Mouse (Mus musculus) kidney, adult 2 months (tissue): ENCODE measurements around the gene Sf3a2.

ENCODE experiments used
- CTCF ChIP-seq: fragments of 200-500 bp; conservative IDR thresholded peaks from 2 replicates; pipeline ENCODE4 v1.5.1; 2011; ENCODE audit warnings: low read depth, mild to moderate bottlenecking, control low read depth, low read length, moderate library complexity, mixed read lengths; ENCODE audit not compliant: insufficient read depth, insufficient read length
- POLR2A ChIP-seq: fragments of 200-500 bp; IDR thresholded peaks from one replicate; pipeline ENCODE4 v1.6.1; 2011; ENCODE audit warnings: low read depth, low read length, control low read depth

- TF ChIP-seq CTCF: no peak
- TF ChIP-seq POLR2A: no peak
Observed at GRCm38 (mm10) chr10:80775731-80776130, 22.3 kb upstream of the Sf3a2 start.
